Mouse (Mus musculus) duodenum, adult 2 months (tissue): ENCODE results near the gene Olfr427. TPM values are rescaled to one million over a fixed set of nuclear protein-coding genes. Genes with fewer than 3 reads are reported as not detected.

Experiments used
- polyA plus RNA-seq: library from polyadenylated mRNA; depleted of rRNA; stranded (reverse); fragments of >200 nt; gene quantifications from 2 replicates; pipeline ENCODE4 v1.2.3, GENCODE M21; 2012; ENCODE audit warnings: low replicate concordance; rRNA removed

Olfr427 gene
- not detected in 2 replicates for polyA plus RNA-seq

GRCm38 (mm10) chr1:174096591-174096990 is at the start of gene Olfr427:
Gene Olfr427 (plus strand): TSS chr1:174096891.

DNA sequence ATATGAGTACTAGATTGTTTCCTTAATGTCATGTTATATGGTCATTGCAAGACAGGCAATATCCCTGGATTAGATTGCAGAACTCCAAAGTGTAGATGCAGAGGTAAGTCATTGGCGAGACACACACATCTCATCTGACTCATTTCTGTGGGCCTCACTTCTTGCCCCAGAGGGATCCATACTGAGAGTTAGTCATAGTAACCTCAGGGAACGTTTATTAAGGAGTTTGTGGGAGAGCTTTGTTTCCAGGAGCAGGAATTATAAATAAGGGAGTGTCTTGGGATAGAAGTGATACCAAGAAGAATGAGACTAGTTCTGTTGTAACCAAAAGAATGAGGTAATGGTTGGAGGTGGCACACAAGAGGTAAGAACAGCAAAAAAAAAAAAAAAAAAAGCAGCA is 47.8 kb upstream of the Olfr427 start, which contains the start of gene Olfr432:
Gene Olfr432, plus strand, starts transcription at position 313 of the 400 bp plus-strand sequence.

GRCm38 (mm10) chr1:174066305-174066704 is 30.4 kb upstream of the Olfr427 start, which contains the start of gene Olfr430:
Gene Olfr430 (plus strand): TSS chr1:174066605.

DNA sequence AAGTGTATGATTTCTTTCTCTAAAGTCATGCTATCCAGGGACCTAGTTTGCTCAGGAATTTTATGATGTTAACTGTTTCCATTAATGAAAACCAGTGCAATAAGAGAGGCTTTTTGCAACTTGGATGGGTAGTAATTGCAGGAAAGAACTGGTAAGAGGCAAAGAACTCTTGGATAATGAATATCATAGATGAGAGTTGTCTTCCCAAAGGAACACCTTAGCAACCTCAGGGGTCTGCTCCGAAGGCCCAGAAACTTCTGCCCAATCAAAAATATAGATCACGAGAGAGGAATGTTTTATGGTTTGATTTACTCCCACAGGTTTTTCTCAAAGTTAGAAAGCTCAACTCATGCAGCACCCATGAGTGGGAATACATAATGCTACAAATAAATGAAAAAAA is 12.7 kb upstream of the Olfr427 start, which contains the start of gene Olfr429:
Gene Olfr429, plus strand, starts transcription at position 301 of the 400 bp plus-strand sequence.

DNA sequence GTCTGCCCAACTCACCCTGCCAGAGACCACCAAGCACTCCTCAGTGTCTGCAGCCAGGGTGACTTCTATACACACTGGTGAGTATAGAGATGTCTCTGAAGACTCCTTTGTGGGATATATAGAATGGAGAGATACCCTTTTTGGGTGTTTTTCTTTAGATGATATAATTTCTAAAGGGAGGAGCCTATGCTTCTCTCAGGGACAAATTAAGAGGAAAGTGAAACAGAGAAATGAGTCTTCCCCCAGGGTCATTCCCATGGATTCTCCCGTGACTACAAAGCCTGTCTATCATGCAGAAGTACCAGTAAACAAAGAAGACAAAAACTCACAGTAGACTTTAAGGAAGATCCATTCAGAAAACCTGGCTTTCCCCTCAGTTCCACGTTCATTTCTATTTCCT is 24.4 kb downstream of the Olfr427 start, which contains the start of gene Olfr231:
Gene Olfr231, minus strand, starts transcription at position 101 of the 400 bp plus-strand sequence.

DNA sequence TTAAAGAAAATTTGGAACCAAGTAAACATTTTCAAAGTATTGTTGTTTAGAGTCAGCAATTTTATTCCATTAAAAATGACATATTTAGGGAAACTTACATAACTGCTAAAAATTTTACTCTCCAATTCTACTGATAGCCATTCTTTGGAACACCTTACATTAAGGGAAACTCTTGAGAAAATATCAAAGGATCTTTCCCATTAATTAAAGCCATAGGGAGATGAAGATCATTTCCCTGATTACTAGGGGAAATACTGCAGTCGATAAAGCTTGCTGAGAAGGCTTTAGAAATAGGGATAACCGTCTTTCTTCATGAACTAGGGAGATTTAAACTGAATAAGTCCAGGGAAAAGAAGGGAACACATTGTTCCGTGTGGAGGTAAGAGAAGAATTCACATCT is 34.5 kb downstream of the Olfr427 start, which contains the start of gene Olfr424:
Gene Olfr424, plus strand, starts transcription at position 301 of the 400 bp plus-strand sequence.

Other genes starting within 250 kb of the Olfr427 start
- gene Ifi211, start 183.8 kb upstream of the Olfr427 start, polyA plus RNA-seq: not detected in 2 replicates
- gene Mndal, start 154.4 kb upstream of the Olfr427 start, polyA plus RNA-seq: 0.24 and 0.25 TPM in 2 replicates
- 0.63 and 0.75 TPM in 2 replicates for gene Ifi203, start 154.2 kb upstream of the Olfr427 start, polyA plus RNA-seq
- not detected in 2 replicates for gene Ifi202b, start 114.1 kb upstream of the Olfr427 start, polyA plus RNA-seq
- gene Ifi205, start 65.1 kb upstream of the Olfr427 start, polyA plus RNA-seq: 0.07 and 0.09 TPM in 2 replicates
- gene Olfr433, start 56.2 kb upstream of the Olfr427 start, polyA plus RNA-seq: 0.04 TPM in 1 of 2 replicates, not detected in the other
- not detected in 2 replicates for gene Olfr432, start 47.7 kb upstream of the Olfr427 start, polyA plus RNA-seq
- gene Olfr430, start 30.3 kb upstream of the Olfr427 start, polyA plus RNA-seq: not detected in 2 replicates
- not detected in 2 replicates for gene Olfr429, start 12.6 kb upstream of the Olfr427 start, polyA plus RNA-seq
- gene Olfr231, start 24.3 kb downstream of the Olfr427 start, polyA plus RNA-seq: not detected in 2 replicates
- not detected in 2 replicates for gene Olfr424, start 34.6 kb downstream of the Olfr427 start, polyA plus RNA-seq
- gene Olfr420, start 58.7 kb downstream of the Olfr427 start, polyA plus RNA-seq: not detected in 2 replicates
- gene Spta1, start 75.9 kb downstream of the Olfr427 start, polyA plus RNA-seq: not detected in 2 replicates
- gene Olfr419, start 155.2 kb downstream of the Olfr427 start, polyA plus RNA-seq: not detected in 2 replicates
- 0.41 TPM in 1 of 2 replicates, not detected in the other for gene Mptx1, start 233.6 kb downstream of the Olfr427 start, polyA plus RNA-seq